Mouse (Mus musculus) kidney, postnatal 4 days (tissue): ENCODE measurements around the gene Ctrb1.

Experiments used
- DNase-seq, 2 experiments: peaks; one replicate each; pipeline ENCODE4 v3.0.0; 2021; ENCODE audit warnings: mixed read lengths in 2 of 2

Gene Ctrb1

GRCm38 (mm10) chr8:111716603-111717487 lies 26.0 kb upstream of the Ctrb1 start:
- DNase-seq, result peak; percentile 53 to 67

- DNase-seq, result no peak
These were observed 24.7 kb upstream of the Ctrb1 start for GRCm38 (mm10) chr8:111715514-111715913.

- no peak for DNase-seq
These were observed 23.5 kb upstream of the Ctrb1 start for GRCm38 (mm10) chr8:111714295-111714694.

- no peak for DNase-seq
These were observed 23.0 kb upstream of the Ctrb1 start for GRCm38 (mm10) chr8:111713817-111714216.

- DNase-seq, result no peak
These were observed 22.5 kb upstream of the Ctrb1 start for GRCm38 (mm10) chr8:111713291-111713690.

- peak; percentile 84 to 86 for DNase-seq
These were observed 21.8 kb upstream of the Ctrb1 start for GRCm38 (mm10) chr8:111712588-111712987.

- no peak for DNase-seq
These were observed 21.3 kb upstream of the Ctrb1 start for GRCm38 (mm10) chr8:111712135-111712534.

- DNase-seq, result no peak
These were observed 20.1 kb upstream of the Ctrb1 start for GRCm38 (mm10) chr8:111710777-111711485.

GRCm38 (mm10) chr8:111709223-111709622 lies 18.4 kb upstream of the Ctrb1 start:
- DNase-seq, result peak in 1 of 2 experiments; percentile 57

- peak; percentile 53 to 72 for DNase-seq
These were observed 17.5 kb upstream of the Ctrb1 start for GRCm38 (mm10) chr8:111708265-111708664.

GRCm38 (mm10) chr8:111705699-111706098 lies 14.9 kb upstream of the Ctrb1 start:
- DNase-seq, result no peak

- no peak for DNase-seq
These were observed 14.4 kb upstream of the Ctrb1 start for GRCm38 (mm10) chr8:111705222-111705621.

- DNase-seq, result no peak
These were observed 13.8 kb upstream of the Ctrb1 start for GRCm38 (mm10) chr8:111704585-111704984.

- DNase-seq, result no peak
These were observed 10.6 kb upstream of the Ctrb1 start for GRCm38 (mm10) chr8:111701380-111701779.

GRCm38 (mm10) chr8:111700740-111701139 lies 9.9 kb upstream of the Ctrb1 start:
- no peak for DNase-seq

GRCm38 (mm10) chr8:111700201-111700600 lies 9.4 kb upstream of the Ctrb1 start:
- DNase-seq, result no peak

- no peak for DNase-seq
These were observed 8.2 kb upstream of the Ctrb1 start for GRCm38 (mm10) chr8:111699035-111699434.

- no peak for DNase-seq
These were observed 6.8 kb upstream of the Ctrb1 start for GRCm38 (mm10) chr8:111697655-111698054.

- no peak for DNase-seq
These were observed 4.6 kb upstream of the Ctrb1 start for GRCm38 (mm10) chr8:111695441-111695840.

GRCm38 (mm10) chr8:111693261-111693741 lies 2.5 kb upstream of the Ctrb1 start:
- DNase-seq, result peak in 1 of 2 experiments; percentile 43

GRCm38 (mm10) chr8:111686881-111687280 lies 3.9 kb downstream of the Ctrb1 start:
- DNase-seq, result no peak

GRCm38 (mm10) chr8:111682521-111682920 lies 8.3 kb downstream of the Ctrb1 start:
- DNase-seq, result no peak

GRCm38 (mm10) chr8:111681153-111681552 lies 9.7 kb downstream of the Ctrb1 start:
- no peak for DNase-seq
